Mouse (Mus musculus): Measurements from ENCODE around the gene Lin7c. TPM values are rescaled to one million over a fixed set of nuclear protein-coding genes. Genes with fewer than 3 reads are reported as not detected.
"Not testable (repeated sequence)": the region's sequence is repeated elsewhere in the genome, so short reads cannot be mapped to it uniquely, and the experiment has no call there.

The Lin7c gene
- total RNA-seq (2021) = 10 to 100 TPM; 22.5 to 27.8 TPM
- long read RNA-seq, experiment 1, full-length matches to known transcripts = 7 of 16 reads
- long read RNA-seq, experiment 1, partial matches to known transcripts = 1 of 16 reads
- long read RNA-seq, experiment 1, other reads (novel, unspliced or antisense) = 8 of 16 reads
- long read RNA-seq, experiment 2, full-length matches to known transcripts = 11 of 18 reads
- long read RNA-seq, experiment 2, partial matches to known transcripts = 0 of 18 reads
- long read RNA-seq, experiment 2, other reads (novel, unspliced or antisense) = 7 of 18 reads

DNA sequence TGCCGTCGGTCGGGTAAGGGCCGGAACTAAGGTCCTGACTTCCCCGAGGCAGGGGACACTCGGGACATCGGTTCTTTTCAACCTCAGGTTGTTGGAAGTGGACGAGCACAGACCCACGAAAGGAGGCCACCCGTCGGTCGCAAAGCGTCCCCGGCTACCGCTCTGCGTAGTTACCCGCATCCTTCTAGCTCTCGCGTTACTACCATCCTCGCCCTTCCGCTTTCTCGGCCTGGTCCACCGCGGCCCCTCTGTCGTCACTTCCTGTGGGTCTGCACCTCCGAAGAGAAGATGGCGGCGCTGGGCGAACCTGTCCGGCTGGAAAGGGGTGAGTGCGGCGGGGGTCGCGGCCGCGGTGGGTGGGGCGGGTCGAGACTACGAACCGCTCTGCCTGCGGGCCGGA lies at the start of gene Lin7c:
Gene Lin7c, plus strand, starts transcription at position 257 of the 400 bp plus-strand sequence.
- intact Hi-C loops (cut with DNase I) = no loop called here
- peak; percentile 85 to 93 for DNase-seq

DNA sequence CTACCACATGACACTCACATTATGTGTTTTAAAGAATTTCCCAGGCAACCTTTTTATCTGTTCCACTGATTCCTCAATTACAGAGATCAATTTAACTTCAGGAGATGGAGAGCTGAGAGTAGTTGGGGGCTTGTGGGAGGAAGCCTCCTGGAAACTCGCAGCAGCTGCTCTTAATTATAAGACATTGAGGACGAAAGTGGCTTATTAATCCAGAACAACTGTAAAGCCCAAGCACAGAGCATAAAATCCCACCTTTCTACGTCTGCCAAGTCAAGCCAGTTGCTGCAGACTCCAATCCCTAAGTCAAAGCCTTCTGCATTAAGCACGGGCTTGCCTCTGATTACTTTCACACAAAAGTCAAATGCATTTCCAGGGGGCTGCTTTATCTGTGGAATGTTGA lies 44.3 kb upstream of the Lin7c start:
- intact Hi-C loops (cut with DNase I) = no loop called here
- DNase-seq = no peak

DNA sequence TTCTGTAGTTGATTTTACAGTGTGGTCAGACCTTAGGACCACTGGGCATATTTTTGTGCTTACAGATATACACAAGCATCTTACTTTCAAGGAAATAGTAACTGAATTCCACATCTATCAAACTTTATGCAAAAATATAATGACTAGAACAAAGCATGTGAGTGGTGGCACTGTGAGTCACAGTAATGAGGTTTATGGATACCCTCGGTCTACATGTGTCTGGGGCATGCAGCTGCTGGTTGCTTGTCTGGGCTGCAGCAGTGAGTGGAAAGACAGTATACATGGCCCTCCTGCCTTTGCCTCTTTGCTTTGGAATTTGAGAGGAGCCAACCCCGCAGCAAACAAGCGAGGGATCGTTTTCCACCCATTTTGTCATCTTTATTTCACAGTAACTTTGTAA lies 42.3 kb upstream of the Lin7c start:
- no peak for DNase-seq
- intact Hi-C loops (cut with DNase I) = no loop called here

DNA sequence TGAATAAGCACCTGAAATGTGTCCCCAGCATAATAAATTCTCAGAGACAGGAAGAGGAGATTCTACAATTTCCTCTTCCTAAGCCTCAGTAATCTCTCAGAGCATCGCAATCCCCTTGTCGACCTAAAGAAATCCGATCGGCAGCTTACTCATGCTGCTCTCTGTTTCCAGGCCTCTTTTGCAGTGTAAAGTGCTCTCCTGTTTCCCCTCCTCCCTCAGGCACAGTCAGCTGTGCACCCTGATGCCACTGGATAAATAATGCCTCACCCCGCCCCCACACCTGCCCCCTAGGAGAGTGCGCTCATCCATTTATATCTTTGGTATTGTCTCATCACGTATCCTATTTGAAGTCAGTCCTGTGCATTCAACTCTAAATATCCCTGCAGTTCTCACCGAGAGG lies 41.9 kb upstream of the Lin7c start:
- intact Hi-C loops (cut with DNase I) = no loop called here
- no peak for DNase-seq

DNA sequence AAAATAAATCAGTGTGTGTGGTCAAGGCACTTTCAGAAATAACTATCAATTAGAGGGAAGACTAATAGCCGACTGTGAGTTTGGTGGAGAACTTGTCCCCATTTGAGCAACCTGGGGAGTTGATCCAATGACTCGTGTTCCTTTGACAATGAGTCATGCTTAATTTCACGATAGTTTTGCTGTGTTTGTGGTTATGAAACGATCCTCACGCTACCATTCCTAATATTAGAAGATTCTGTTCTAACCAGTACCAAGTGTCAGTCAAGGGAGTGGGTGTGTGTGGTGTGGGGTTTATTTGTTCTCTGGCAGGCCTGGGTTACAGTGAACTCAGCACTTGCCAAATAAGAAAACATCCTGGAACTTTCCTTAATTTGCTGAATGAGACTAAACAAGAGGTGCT lies 35.1 kb upstream of the Lin7c start:
- no peak for DNase-seq
- intact Hi-C loops (cut with DNase I) = no loop called here

DNA sequence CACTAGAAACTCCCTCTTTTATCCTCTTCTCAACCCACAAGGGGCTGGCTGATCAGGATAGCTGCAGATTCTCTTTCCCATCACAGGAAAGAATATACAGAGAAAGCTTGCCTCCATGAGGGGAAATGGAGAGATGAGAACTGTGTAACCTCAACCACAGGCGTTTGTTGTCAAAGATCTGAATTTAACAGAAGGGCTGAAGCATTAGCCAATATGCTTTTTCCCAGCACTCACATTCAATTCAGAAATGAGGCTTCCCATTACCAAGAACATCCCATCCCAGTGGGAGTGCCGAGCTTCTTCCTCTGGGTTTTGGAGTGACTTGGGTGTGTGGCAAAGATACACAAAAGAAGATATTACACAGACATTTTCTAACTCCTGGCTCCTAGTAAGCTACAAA lies 31.0 kb upstream of the Lin7c start:
- intact Hi-C loops (cut with DNase I) = no loop called here
- DNase-seq = no peak

DNA sequence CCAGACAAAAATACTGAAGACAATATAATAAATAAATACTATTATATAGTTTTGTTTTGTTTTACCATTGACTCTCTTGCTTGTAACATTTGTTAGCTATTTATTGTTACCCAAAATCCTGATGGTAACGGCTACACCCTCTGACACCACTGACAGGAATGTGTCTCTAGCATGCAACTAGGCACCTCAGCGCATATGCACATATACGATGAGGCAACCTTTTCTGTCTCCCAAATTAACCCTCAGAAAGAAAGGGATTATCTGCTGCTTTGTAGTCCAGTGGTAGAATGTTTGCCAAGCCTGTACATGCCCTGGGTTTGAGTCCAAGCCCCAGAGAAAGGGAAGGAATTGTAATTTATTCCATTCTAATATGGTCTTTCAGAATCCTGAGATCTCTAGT lies 29.8 kb upstream of the Lin7c start:
- intact Hi-C loops (cut with DNase I) = no loop called here
- no peak for DNase-seq

DNA sequence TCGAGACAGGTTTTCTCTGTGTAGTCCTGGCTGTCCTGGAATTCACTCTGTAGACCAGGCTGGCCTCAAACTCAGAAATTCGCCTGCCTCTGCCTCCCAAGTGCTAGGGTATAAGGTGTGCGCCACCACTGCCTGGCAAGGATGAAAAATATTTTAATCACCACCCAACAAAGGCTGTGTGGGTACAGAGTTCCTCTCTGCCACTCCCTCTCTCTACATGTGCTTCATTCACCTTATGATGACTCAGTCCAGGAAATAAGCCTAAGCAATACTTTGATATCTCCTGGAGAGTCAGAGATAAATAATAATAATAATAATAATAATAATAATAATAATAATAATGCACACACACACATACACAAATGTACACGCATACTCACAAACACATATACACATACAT lies 11.2 kb upstream of the Lin7c start:
- DNase-seq; intact Hi-C loops (cut with DNase I): not testable (repeated sequence)

DNA sequence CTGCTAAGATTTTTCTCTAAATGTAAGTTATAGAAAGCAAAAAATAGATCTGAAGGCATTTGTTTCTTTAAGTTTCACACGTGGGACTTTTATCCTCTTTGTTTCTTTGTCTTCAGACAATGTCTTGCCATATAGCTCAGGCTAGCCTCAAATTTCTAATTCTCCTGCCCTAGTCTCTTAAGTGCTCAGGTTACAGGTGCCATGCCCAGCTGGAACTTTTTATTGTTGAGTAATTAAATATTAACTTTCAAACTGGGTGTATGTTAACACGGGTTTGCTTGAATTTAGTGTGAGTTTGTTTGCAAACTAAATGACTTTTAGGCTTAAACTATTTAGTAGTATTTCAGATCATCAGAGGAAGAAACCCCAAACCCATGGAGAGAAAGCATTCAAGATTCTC lies 9.5 kb upstream of the Lin7c start:
- no peak for DNase-seq
- intact Hi-C loops (cut with DNase I) = no loop called here

DNA sequence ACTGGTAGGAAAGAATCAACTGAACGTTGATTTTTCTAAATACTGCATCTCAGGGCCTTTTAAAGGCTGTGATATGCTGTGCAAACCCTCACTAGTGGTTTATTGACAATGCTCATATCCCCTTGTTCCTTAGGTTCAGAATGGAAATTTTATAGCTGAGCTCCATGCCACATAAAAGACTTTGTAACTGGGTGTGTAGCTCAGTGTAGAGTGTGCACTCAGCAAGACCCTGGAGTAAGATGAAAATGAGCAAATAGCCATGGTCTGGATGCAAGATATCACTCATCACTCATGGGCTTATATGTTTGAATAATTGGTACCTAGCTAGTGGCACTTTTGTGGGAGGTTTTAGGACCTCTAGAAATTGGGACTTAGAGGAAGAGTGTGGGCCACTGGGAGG lies 9.0 kb upstream of the Lin7c start:
- DNase-seq = no peak
- intact Hi-C loops (cut with DNase I) = no loop called here

DNA sequence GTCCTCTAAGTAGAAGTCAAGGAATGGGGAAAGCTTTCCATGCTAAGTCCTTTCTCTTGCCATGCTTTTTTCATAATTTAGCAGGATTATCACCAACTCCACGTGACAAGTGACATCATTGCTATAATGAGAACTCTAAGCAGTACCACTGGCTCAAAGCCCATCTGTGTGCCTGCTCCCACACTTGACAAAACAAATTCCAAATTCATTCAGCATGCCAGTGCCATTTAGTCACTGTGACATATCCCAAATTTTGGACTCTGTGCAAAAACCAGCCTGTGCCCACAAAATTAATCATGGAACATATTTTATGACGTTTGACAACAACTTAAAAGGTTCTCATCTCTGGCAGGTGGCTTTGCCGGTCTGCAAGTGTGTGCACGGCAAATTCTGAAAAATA lies 6.5 kb upstream of the Lin7c start:
- intact Hi-C loops (cut with DNase I) = no loop called here
- DNase-seq = no peak

DNA sequence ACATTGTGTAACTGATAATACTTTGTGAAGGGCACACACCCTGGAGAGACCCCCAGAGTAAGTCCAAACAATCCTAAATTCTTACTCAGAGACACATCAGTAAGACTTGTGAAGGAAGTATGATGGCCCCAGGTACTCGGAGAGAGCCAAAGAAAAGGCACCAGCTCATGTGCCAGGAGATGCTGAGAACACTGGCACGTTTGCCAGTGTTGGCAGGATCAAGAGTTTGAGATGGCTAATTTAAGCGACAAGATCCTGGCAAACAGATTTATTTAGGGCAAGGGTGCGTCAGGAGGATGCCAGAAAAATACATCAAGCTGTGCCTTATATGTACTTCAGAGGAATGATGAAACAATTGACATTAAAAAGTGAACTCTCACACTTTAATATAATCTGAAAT lies 6.1 kb upstream of the Lin7c start:
- no peak for DNase-seq
- intact Hi-C loops (cut with DNase I) = no loop called here

DNA sequence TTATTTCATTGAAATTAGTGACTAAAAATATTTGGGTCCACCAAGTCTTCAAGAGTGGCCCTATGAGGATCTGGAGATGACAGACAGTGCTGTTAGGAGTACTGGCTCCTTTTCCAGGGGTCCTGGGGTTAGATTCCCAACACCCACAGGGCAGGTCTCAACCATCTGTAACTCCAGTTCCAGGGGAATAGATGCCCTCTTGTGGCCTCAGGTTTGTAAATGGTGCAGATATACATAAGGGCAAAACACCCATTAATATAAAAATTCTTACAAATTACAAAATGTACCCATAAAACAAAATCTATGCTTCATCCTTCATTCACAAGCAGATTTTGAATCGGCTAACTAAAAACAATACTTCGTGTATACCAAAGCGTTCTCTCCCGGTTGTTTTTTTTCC lies 585 bp upstream of the Lin7c start:
- intact Hi-C loops (cut with DNase I) = no loop called here
- no peak for DNase-seq

DNA sequence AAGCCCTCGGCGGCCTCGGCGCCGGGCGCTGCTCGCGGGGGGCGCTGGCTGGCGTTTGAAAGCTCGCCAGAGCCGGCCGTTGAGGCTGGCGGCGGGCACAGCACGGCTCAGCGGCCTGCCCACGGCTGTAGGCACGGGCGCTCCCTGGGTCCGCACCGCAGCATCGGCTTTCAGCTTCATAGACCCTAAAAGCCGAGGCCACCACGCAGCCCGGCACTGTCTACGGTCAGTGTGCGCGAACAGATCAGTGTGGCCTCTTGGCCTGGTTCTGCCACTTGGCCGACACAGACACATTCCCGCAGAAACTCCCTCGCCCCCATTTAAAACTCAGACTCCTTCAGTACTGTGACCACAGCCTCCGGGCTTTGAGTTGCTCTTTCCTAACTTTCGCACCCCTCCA lies 378 bp downstream of the Lin7c start:
- intact Hi-C loops (cut with DNase I) = no loop called here

DNA sequence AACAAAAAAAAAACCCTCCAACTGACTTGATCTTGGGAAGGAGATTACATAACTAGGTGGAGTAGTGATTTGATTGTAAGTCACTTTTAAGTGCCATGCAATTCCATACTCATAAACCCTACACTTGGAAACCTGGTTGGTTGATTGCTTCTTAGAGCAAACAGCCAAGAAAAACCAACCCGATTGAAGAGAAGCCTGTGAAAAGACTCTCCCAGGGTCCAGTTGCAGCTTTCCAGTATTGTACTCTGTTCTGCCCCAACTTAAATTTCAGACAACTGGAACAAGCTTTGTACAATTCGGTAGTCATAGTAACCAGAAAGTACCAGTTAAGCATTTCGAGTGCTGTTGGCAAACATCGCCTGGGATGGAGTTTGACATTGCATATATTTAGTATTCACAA lies 818 bp downstream of the Lin7c start:
- intact Hi-C loops (cut with DNase I) = no loop called here
- DNase-seq = no peak

More for the DNA sequence above, 378 bp downstream of the Lin7c start:
- no peak for DNase-seq

DNA sequence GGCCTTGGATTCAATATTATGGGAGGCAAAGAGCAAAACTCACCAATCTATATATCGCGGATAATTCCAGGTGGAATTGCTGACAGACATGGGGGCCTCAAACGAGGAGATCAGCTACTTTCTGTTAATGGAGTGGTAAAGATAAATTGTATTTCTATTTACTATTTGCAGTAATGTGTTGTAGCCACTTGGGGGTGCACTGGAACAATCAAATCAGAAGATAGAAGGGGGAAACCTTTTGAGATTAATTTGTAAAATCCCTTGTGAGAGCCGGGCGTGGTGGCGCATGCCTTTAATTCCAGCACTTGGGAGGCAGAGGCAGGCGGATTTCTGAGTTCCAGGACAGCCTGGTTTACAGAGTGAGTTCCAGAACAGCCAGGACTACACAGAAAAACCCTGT lies 5.7 kb downstream of the Lin7c start:
- intact Hi-C loops (cut with DNase I) = no loop called here
- no peak for DNase-seq

DNA sequence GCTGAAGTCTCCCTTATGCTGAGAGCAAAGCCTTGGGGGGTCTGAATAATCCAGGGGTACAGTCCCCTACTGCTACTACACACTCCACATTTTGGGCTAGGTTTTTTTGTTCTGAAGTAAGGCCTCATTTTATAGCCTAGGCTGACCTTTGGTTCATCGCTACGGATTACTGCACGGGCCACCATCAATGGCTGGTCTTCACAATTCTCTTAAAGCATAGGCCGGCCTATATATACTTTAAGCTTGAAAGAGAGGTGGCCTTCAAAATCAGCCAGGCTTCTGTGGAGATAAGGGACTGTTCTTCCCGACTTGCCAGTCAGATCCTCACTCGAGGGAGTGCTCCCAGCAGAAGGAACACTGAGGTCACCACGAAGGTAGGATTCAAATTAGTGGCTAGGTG lies 12.2 kb downstream of the Lin7c start:
- DNase-seq = no peak
- intact Hi-C loops (cut with DNase I) = loop anchor here (5.0 kb wide), 1 partner anchor 659 kb away; no protein-coding TSS in a partner anchor

DNA sequence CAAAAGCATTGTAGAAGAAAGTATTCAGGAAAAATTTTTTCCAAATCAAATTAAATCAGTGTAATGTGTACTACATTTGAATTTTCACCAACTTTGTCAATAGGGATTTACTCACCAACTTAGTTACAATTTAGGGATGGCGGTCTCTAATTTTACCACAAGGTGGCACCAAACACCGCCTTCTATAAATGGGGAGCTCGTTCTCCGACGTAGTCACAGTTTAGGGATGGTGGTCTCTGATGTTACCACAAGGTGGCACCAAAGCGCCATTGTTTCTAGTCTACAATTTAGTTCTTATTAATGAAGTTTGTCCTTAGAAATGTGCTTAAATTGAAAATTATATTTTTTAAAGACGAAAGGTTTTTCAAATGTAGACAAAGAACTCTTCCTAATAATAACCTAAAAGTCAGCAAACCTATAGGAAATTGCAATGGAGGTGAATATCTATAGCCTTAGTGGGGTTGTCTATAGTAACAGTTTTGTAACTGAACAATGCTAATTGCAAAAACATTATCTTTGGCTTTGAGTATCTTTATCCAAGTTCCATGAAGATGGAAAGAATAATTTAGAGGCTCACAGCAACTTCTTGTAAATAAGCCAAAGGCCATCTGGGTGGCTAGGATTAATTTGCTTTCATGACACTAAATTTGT lies 13.6 kb downstream of the Lin7c start:
- intact Hi-C loops (cut with DNase I) = loop anchor here (2.0 to 5.0 kb wide), 2 partner anchors 301 to 658 kb away; no protein-coding TSS in a partner anchor
- DNase-seq = peak; percentile 62 to 81

DNA sequence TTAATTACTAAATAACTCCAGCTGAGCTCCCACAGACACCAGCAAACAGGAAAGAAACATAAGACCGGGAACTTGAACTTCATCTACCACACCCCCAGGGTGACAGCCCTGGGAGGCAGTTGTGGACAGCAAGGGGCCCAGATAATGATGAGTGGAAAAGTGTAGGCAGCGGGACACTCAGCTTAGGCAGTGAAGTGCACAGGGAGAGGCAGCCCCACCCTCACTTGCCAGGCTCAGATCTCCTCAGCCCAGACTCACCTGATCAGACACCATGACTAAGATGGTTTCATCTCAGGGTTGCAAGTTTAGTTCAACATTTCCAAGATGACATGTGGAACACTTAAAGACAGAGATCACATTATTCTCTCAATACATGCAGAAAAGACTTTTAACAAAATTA lies 18.5 kb downstream of the Lin7c start:
- intact Hi-C loops (cut with DNase I) = no loop called here
- no peak for DNase-seq

DNA sequence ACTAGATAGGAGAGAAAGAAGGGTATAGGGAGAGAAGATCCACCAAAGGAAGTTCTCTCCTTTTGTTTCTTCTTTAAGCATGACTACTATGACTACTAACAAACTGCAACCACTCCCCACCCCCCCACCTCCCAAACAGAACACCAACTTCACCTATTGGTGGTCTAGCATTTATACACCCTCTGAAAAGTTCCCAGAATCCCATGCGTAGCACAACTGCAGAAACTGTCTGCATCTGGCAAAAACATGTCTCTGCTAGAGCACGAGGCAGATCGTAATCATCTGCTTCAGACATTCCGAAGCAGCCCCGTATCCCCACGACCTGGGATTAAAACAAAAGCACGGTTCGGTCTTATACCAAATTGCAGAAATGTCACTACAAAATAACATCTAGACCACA lies 21.6 kb downstream of the Lin7c start:
- intact Hi-C loops (cut with DNase I) = no loop called here

DNA sequence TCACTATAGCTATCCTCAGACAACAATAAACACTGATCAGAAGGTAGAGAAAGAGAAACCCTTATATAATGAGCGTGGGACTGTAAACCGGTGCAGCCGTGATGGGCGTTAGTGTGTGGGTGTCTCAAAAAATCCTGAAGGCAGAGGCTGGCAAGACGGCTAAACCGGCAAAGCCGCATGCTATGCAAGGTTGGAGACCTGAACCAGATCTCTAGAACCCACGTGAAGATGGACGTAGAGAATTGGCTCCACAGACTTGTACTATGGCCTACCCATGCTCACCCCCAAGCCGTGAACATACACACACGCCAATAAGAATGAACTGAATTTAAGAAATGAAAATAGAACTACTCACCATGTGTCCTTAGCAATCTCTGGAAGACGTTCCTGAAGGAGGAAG lies 22.1 kb downstream of the Lin7c start:
- no peak for DNase-seq
- intact Hi-C loops (cut with DNase I) = no loop called here

More for the DNA sequence above, 21.6 kb downstream of the Lin7c start:
- DNase-seq = no peak

DNA sequence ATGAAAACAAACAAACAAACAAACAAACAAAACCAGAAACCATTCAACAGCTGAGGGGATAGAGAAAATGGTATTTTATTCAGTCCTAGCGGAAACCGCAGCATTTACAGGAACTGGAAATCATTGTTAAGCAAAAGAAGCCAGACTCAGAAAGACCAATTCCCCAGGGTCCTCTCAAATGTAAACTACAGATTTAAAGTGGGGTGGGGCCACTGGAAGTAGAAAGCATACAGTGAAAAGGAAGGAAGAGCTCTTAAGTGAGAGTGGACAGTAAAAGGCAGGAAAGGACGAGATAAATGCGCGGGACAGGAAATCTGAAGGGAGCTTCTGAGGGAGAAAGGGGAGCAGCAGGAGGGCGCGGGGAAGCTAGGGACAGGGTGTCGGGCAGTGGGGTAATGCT lies 22.6 kb downstream of the Lin7c start:
- DNase-seq = no peak
- intact Hi-C loops (cut with DNase I) = no loop called here
